Mouse (Mus musculus): ENCODE results near the gene Tuba3a.

GRCm38 (mm10) chr6:125322794-125323193 is 37.0 kb upstream of the Tuba3a start:
- no peak for TF ChIP-seq CTCF (IDR thresholded peaks at IDR 0.05; ENCODE audit: borderline replicate concordance, extremely low read depth, insufficient read depth, insufficient read length)
- no peak for TF ChIP-seq POLR2A (IDR thresholded peaks at IDR 0.05; ENCODE audit: borderline replicate concordance, extremely low read depth, insufficient read depth, insufficient read length, poor library complexity, severe bottlenecking)
